Mouse (Mus musculus) fibroblast of lung, adult 2 months (primary cell): ENCODE data around the gene Erbb3.

Source experiments
- DNase-seq: peaks from one replicate; pipeline ENCODE4 v3.0.0-alpha.2; 2011; ENCODE audit warnings: low read depth

The Erbb3 gene

GRCm38 (mm10) chr10:128525671-128526308, 63.7 kb downstream of the Erbb3 start, which contains the start of gene Esyt1:
Gene Esyt1, minus strand, starts transcription at chr10:128525871.
- DNase-seq: peak; percentile 100

GRCm38 (mm10) chr10:128524732-128525662, 64.5 kb downstream of the Erbb3 start:
- no peak for DNase-seq

- no peak for DNase-seq
These were observed 65.2 kb downstream of the Erbb3 start for GRCm38 (mm10) chr10:128524111-128524731.

- DNase-seq: no peak
These were observed 67.1 kb downstream of the Erbb3 start for GRCm38 (mm10) chr10:128522351-128522750.

- no peak for DNase-seq
These were observed 68.9 kb downstream of the Erbb3 start for GRCm38 (mm10) chr10:128520591-128520990.

- DNase-seq: no peak
These were observed 70.6 kb downstream of the Erbb3 start for GRCm38 (mm10) chr10:128518833-128519232.
